Mouse (Mus musculus): ENCODE measurements around the gene Gm3239. TPM values are rescaled to one million over a fixed set of nuclear protein-coding genes. Genes with fewer than 3 reads are reported as not detected.
"Not testable (repeated sequence)": the region's sequence is repeated elsewhere in the genome, so short reads cannot be mapped to it uniquely, and the experiment has no call there.

The Gm3239 gene
- polyA plus RNA-seq (2015; fragmentation: Nextera tagmentation; extraction: Ambion mirVana): not detected in 2 replicates

- not testable (repeated sequence) for H3K4me3 ChIP-seq (ENCODE audit: low read length); H3K4me2 ChIP-seq (replicated peaks; ENCODE audit: low read depth, low read length); H3K9ac ChIP-seq (replicated peaks; ENCODE audit: low read length); H3K9me3 ChIP-seq (ENCODE audit: low read length); H3K27ac ChIP-seq (ENCODE audit: low read length); ATAC-seq (ENCODE audit: low FRiP score, low TSS enrichment); H3K27me3 ChIP-seq (ENCODE audit: insufficient read depth, low read length); H3K36me3 ChIP-seq (ENCODE audit: insufficient read depth, low read length); H3K4me1 ChIP-seq (ENCODE audit: insufficient read depth, low read length)
- no CpG with 5 or more reads among the region's 2 CpGs for whole genome bisulfite sequencing
Observed at GRCm38 (mm10) chr14:4663892-4664291, at the start of gene Gm3239. Gene Gm3239 (plus strand): TSS chr14:4664192.

DNA sequence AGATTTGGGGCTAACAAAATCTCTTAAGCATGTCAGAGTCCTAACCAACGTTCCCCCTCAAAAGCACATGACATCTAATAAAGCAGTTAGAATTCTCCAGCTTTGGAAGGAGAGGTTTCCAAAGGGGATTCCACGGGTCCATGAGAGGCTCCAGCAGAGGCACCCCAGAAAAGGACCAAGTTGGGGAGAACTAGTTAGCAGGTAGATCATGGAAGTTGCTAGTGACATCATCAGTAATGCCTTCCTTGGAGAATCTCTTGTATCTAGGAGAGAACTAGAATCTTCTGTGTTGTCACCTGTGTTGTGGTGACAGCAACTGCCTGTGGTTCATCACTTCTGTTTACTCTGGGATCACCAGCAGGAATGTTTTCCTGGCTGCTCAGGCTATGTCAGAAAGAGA lies 31.9 kb upstream of the Gm3239 start, which contains the start of gene Gm8159:
Gene Gm8159, plus strand, starts transcription at position 301 of the 400 bp plus-strand sequence.
- not testable (repeated sequence) for H3K9me3 ChIP-seq (ENCODE audit: low read length); ATAC-seq (ENCODE audit: low FRiP score, low TSS enrichment); H3K9ac ChIP-seq (replicated peaks; ENCODE audit: low read length); H3K4me2 ChIP-seq (replicated peaks; ENCODE audit: low read depth, low read length); H3K4me1 ChIP-seq (ENCODE audit: insufficient read depth, low read length); H3K27me3 ChIP-seq (ENCODE audit: insufficient read depth, low read length); H3K36me3 ChIP-seq (ENCODE audit: insufficient read depth, low read length); H3K27ac ChIP-seq (ENCODE audit: low read length); H3K4me3 ChIP-seq (ENCODE audit: low read length)
- WGBS: no CpG with 5 or more reads among the region's 2 CpGs

DNA sequence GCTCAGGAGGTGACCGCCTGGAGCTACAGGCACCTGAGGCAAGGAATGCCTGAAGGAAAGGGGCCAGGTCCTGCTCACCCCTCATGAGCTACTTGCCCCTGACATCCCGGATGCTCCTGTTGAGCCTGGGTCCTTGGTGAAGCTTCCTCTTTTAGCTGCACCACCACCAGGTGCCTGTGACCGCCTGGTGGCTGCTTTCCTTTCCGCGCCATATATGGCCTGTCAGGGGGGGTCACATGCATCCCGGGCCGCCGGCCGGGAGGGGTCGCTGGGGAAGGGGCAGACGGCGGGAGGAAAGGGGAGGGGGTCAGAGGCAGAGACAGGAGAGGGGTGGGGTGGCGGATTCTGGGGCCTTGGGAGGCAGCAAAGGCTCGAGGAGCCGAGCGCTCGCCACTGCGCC lies 14.7 kb upstream of the Gm3239 start:
- H3K27me3 ChIP-seq (ENCODE audit: insufficient read depth, low read length); H3K9me3 ChIP-seq (ENCODE audit: low read length); H3K27ac ChIP-seq (ENCODE audit: low read length); H3K4me1 ChIP-seq (ENCODE audit: insufficient read depth, low read length); ATAC-seq (ENCODE audit: low FRiP score, low TSS enrichment); H3K9ac ChIP-seq (replicated peaks; ENCODE audit: low read length); H3K36me3 ChIP-seq (ENCODE audit: insufficient read depth, low read length): not testable (repeated sequence)
- WGBS: 4% methylated on average over 11 of the region's 18 CpGs
- peak overlapping the region; percentile 18; the same call in 1 of the 2 replicates for H3K4me3 ChIP-seq (ENCODE audit: low read length)
- peak overlapping the region; percentile 47 for H3K4me2 ChIP-seq (replicated peaks; ENCODE audit: low read depth, low read length)

GRCm38 (mm10) chr14:4650324-4650723 lies 13.7 kb upstream of the Gm3239 start:
- not testable (repeated sequence) for H3K27ac ChIP-seq (ENCODE audit: low read length); H3K4me1 ChIP-seq (ENCODE audit: insufficient read depth, low read length); H3K27me3 ChIP-seq (ENCODE audit: insufficient read depth, low read length); H3K4me3 ChIP-seq (ENCODE audit: low read length); H3K9me3 ChIP-seq (ENCODE audit: low read length); ATAC-seq (ENCODE audit: low FRiP score, low TSS enrichment); H3K4me2 ChIP-seq (replicated peaks; ENCODE audit: low read depth, low read length); H3K9ac ChIP-seq (replicated peaks; ENCODE audit: low read length); H3K36me3 ChIP-seq (ENCODE audit: insufficient read depth, low read length)
- 4% methylated on average over 2 of the region's 9 CpGs for WGBS

DNA sequence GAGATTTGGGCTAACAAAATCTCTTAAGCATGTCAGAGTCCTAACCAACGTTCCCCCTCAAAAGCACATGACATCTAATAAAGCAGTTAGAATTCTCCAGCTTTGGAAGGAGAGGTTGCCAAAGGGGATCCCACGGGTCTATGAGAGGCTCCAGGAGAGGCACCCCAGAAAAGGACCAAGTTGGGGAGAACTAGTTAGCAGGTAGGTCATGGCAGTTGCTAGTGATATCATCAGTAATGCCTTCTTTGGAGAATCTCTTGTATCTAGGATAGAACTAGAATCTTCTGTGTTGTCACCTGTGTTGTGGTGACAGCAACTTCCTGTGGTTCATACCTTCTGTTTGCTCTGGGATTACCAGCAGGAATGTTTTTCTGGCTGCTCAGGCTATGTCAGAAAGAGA lies 44.9 kb downstream of the Gm3239 start, which contains the start of gene Gm7876:
Gene Gm7876, plus strand, starts transcription at position 301 of the 400 bp plus-strand sequence.
- ATAC-seq (ENCODE audit: low FRiP score, low TSS enrichment); H3K4me1 ChIP-seq (ENCODE audit: insufficient read depth, low read length); H3K36me3 ChIP-seq (ENCODE audit: insufficient read depth, low read length); H3K4me2 ChIP-seq (replicated peaks; ENCODE audit: low read depth, low read length); H3K27me3 ChIP-seq (ENCODE audit: insufficient read depth, low read length); H3K4me3 ChIP-seq (ENCODE audit: low read length); H3K27ac ChIP-seq (ENCODE audit: low read length); H3K9me3 ChIP-seq (ENCODE audit: low read length); H3K9ac ChIP-seq (replicated peaks; ENCODE audit: low read length): not testable (repeated sequence)
- 79% methylated on average over 1 of the region's 2 CpGs for WGBS

Other genes with a start within 250 kb of the Gm3239 start
- gene Gm3164, start 248.7 kb upstream of the Gm3239 start, polyA plus RNA-seq (2015; fragmentation: Nextera tagmentation; extraction: Ambion mirVana): 0.21 TPM in 1 of 2 replicates, not detected in the other
- gene Gm3173, start 233.2 kb upstream of the Gm3239 start, polyA plus RNA-seq (2015; fragmentation: Nextera tagmentation; extraction: Ambion mirVana): not detected in 2 replicates
- not detected in 2 replicates for gene Gm3182, start 182.4 kb upstream of the Gm3239 start, polyA plus RNA-seq (2015; fragmentation: Nextera tagmentation; extraction: Ambion mirVana)
- not detected in 2 replicates for gene Gm3047, start 108.8 kb upstream of the Gm3239 start, polyA plus RNA-seq (2015; fragmentation: Nextera tagmentation; extraction: Ambion mirVana)
- not detected in 2 replicates for gene Gm8159, start 31.8 kb upstream of the Gm3239 start, polyA plus RNA-seq (2015; fragmentation: Nextera tagmentation; extraction: Ambion mirVana)
- gene Gm7876, start 45.0 kb downstream of the Gm3239 start, polyA plus RNA-seq (2015; fragmentation: Nextera tagmentation; extraction: Ambion mirVana): not detected in 2 replicates
- 0.31 TPM in 1 of 2 replicates, not detected in the other for gene Gm3252, start 62.6 kb downstream of the Gm3239 start, polyA plus RNA-seq (2015; fragmentation: Nextera tagmentation; extraction: Ambion mirVana)
- not detected in 2 replicates for gene Gm9602, start 112.1 kb downstream of the Gm3239 start, polyA plus RNA-seq (2015; fragmentation: Nextera tagmentation; extraction: Ambion mirVana)
- gene Gm3269, start 173.9 kb downstream of the Gm3239 start, polyA plus RNA-seq (2015; fragmentation: Nextera tagmentation; extraction: Ambion mirVana): not detected in 2 replicates
- 0.22 TPM in 1 of 2 replicates, not detected in the other for gene Gm3264, start 191.4 kb downstream of the Gm3239 start, polyA plus RNA-seq (2015; fragmentation: Nextera tagmentation; extraction: Ambion mirVana)
- gene Gm3278, start 228.2 kb downstream of the Gm3239 start, polyA plus RNA-seq (2015; fragmentation: Nextera tagmentation; extraction: Ambion mirVana): not detected in 2 replicates

Data from kidney, embryonic 16.5 days (tissue).